Mouse (Mus musculus): ENCODE data around the gene Tet2. TPM values are rescaled to one million over a fixed set of nuclear protein-coding genes. Genes with fewer than 3 reads are reported as not detected.
A peak's percentile ranks its signal among the peaks of the same experiment; 100 is the strongest.
"Not testable (repeated sequence)": the region's sequence is repeated elsewhere in the genome, so short reads cannot be mapped to it uniquely, and the experiment has no call there.

The Tet2 gene
- polyA plus RNA-seq, 1 experiment from 2014 or later = 15.3 TPM

GRCm38 (mm10) chr3:133546790-133547189, 1.9 kb upstream of the Tet2 start:
- WGBS = 45% methylated on average over 2 of the region's 2 CpGs
- H3K27me3 ChIP-seq (replicated peaks) = no peaks in the 10 kb centered on the region

GRCm38 (mm10) chr3:133545304-133545666, 346 bp upstream of the Tet2 start:
- H3K9ac ChIP-seq = peak overlapping the region; percentile 87; the same call in 1 of the 2 replicates
- H3K4me3 ChIP-seq = peak overlapping the region; percentile 77
- H3K27ac ChIP-seq (ENCODE audit: poor library complexity, severe bottlenecking) = peak overlapping the region; percentile 94; the same call in 1 of the 2 replicates
- H3K4me2 ChIP-seq = peak overlapping the region; percentile 72
- ATAC-seq (ENCODE audit: insufficient number of reproducible peaks, low FRiP score) = no peak
- no peaks in the 10 kb centered on the region for H3K9me3 ChIP-seq (replicated peaks)
- H3K4me1 ChIP-seq (replicated peaks) = peaks cover 3% of the 10 kb centered on the region; the same call in 1 of the 2 replicates
- 22% methylated on average over 6 of the region's 6 CpGs for WGBS
- no peaks in the 10 kb centered on the region for H3K27me3 ChIP-seq (replicated peaks)
- no peaks in the 10 kb centered on the region for H3K36me3 ChIP-seq

More at GRCm38 (mm10) chr3:133546790-133547189, 1.9 kb upstream of the Tet2 start:
- no peak overlapping the region for H3K27ac ChIP-seq (ENCODE audit: poor library complexity, severe bottlenecking)
- no peak overlapping the region for H3K4me3 ChIP-seq
- ATAC-seq (ENCODE audit: insufficient number of reproducible peaks, low FRiP score) = no peak
- H3K9me3 ChIP-seq (replicated peaks) = no peaks in the 10 kb centered on the region
- no peak overlapping the region for H3K4me2 ChIP-seq
- H3K36me3 ChIP-seq = no peaks in the 10 kb centered on the region
- H3K4me1 ChIP-seq (replicated peaks) = peaks cover 3% of the 10 kb centered on the region; the same call in 1 of the 2 replicates
- no peak overlapping the region for H3K9ac ChIP-seq

GRCm38 (mm10) chr3:133544131-133544550, 798 bp downstream of the Tet2 start:
- peak overlapping the region; percentile 87 for H3K9ac ChIP-seq
- H3K9me3 ChIP-seq (replicated peaks) = no peaks in the 10 kb centered on the region
- no peaks in the 10 kb centered on the region for H3K36me3 ChIP-seq
- under 1% methylated on average over 45 of the region's 52 CpGs for WGBS
- ATAC-seq (ENCODE audit: insufficient number of reproducible peaks, low FRiP score) = peak; percentile 92
- no peaks in the 10 kb centered on the region for H3K27me3 ChIP-seq (replicated peaks)
- peak overlapping the region; percentile 77 for H3K4me3 ChIP-seq
- H3K4me2 ChIP-seq = peak overlapping the region; percentile 72
- peaks cover 7% of the 10 kb centered on the region for H3K4me1 ChIP-seq (replicated peaks)
- H3K27ac ChIP-seq (ENCODE audit: poor library complexity, severe bottlenecking) = peak overlapping the region; percentile 94

- under 1% methylated on average over 21 of the region's 21 CpGs for WGBS
- no peak for ATAC-seq (ENCODE audit: insufficient number of reproducible peaks, low FRiP score)
- Histone ChIP-seq H3K9ac (peak overlapping the region; percentile 87), H3K27ac (ENCODE audit: poor library complexity, severe bottlenecking) (peak overlapping the region; percentile 94), H3K4me3 (peak overlapping the region; percentile 77), H3K4me1 (replicated peaks) (peaks cover 7% of the 10 kb centered on the region), H3K27me3 (replicated peaks) (no peaks in the 10 kb centered on the region), H3K36me3 (peaks cover 3% of the 10 kb centered on the region), H3K9me3 (replicated peaks) (no peaks in the 10 kb centered on the region), H3K4me2 (peak overlapping the region; percentile 72)
Measured at GRCm38 (mm10) chr3:133543101-133544020, 1.6 kb downstream of the Tet2 start.

- Histone ChIP-seq H3K27me3 (replicated peaks) (no peaks in the 10 kb centered on the region), H3K36me3 (peaks cover 6% of the 10 kb centered on the region), H3K9ac (no peak overlapping the region), H3K4me1 (replicated peaks) (peaks cover 7% of the 10 kb centered on the region), H3K27ac (ENCODE audit: poor library complexity, severe bottlenecking) (no peak overlapping the region), H3K9me3 (replicated peaks) (no peaks in the 10 kb centered on the region), H3K4me3 (no peak overlapping the region), H3K4me2 (peak overlapping the region; percentile 29; the same call in 1 of the 2 replicates)
- no peak for ATAC-seq (ENCODE audit: insufficient number of reproducible peaks, low FRiP score)
Measured at GRCm38 (mm10) chr3:133542084-133542483, 2.9 kb downstream of the Tet2 start.

- peaks cover 11% of the 10 kb centered on the region for H3K36me3 ChIP-seq
- no peaks in the 10 kb centered on the region for H3K27me3 ChIP-seq (replicated peaks)
- H3K4me1 ChIP-seq (replicated peaks) = peaks cover 7% of the 10 kb centered on the region
- 0 out of 2 replicates have a peak, but pooled peaks cover 5% of the 10 kb centered on the region for H3K9me3 ChIP-seq (replicated peaks)
- no peak for ATAC-seq (ENCODE audit: insufficient number of reproducible peaks, low FRiP score)
- H3K9ac ChIP-seq = no peak overlapping the region
- no peak overlapping the region for H3K4me2 ChIP-seq
- H3K4me3 ChIP-seq = no peak overlapping the region
- H3K27ac ChIP-seq (ENCODE audit: poor library complexity, severe bottlenecking) = no peak overlapping the region
Measured at GRCm38 (mm10) chr3:133541000-133541399, 3.9 kb downstream of the Tet2 start.

- H3K9me3 ChIP-seq (replicated peaks) = 0 out of 2 replicates have a peak, but pooled peaks cover 5% of the 10 kb centered on the region
- no peaks in the 10 kb centered on the region for H3K27me3 ChIP-seq (replicated peaks)
- peaks cover 11% of the 10 kb centered on the region for H3K36me3 ChIP-seq
- H3K4me1 ChIP-seq (replicated peaks) = peaks cover 7% of the 10 kb centered on the region
- WGBS = 56% methylated on average over 4 of the region's 4 CpGs
- no peak overlapping the region for H3K27ac ChIP-seq (ENCODE audit: poor library complexity, severe bottlenecking)
- H3K4me2 ChIP-seq = no peak overlapping the region
- H3K9ac ChIP-seq = no peak overlapping the region
- H3K4me3 ChIP-seq = no peak overlapping the region
- ATAC-seq (ENCODE audit: insufficient number of reproducible peaks, low FRiP score) = no peak
Measured at GRCm38 (mm10) chr3:133539991-133540390, 4.9 kb downstream of the Tet2 start.

- not testable (repeated sequence) for H3K4me2 ChIP-seq; H3K27ac ChIP-seq (ENCODE audit: poor library complexity, severe bottlenecking); H3K9ac ChIP-seq; H3K27me3 ChIP-seq (replicated peaks); ATAC-seq (ENCODE audit: insufficient number of reproducible peaks, low FRiP score); H3K9me3 ChIP-seq (replicated peaks); H3K4me3 ChIP-seq
- 88% methylated on average over 3 of the region's 4 CpGs for WGBS
- Histone ChIP-seq H3K4me1 (replicated peaks) (peaks cover 17% of the 10 kb centered on the region), H3K36me3 (peaks cover 11% of the 10 kb centered on the region)
Measured at GRCm38 (mm10) chr3:133538499-133538898, 6.4 kb downstream of the Tet2 start.

- no peak; the same call in 1 of the 2 replicates for ATAC-seq (ENCODE audit: insufficient number of reproducible peaks, low FRiP score)
- WGBS = 67% methylated on average over 6 of the region's 6 CpGs
Measured at GRCm38 (mm10) chr3:133535644-133536043, 9.3 kb downstream of the Tet2 start.

GRCm38 (mm10) chr3:133534066-133534465, 10.9 kb downstream of the Tet2 start:
- Histone ChIP-seq H3K4me1 (replicated peaks) (peaks cover 28% of the 10 kb centered on the region), H3K36me3 (peaks cover 11% of the 10 kb centered on the region), H3K4me2 (no peak overlapping the region; the same call in 1 of the 2 replicates), H3K9me3 (replicated peaks) (0 out of 2 replicates have a peak, but pooled peaks cover 5% of the 10 kb centered on the region), H3K27ac (ENCODE audit: poor library complexity, severe bottlenecking) (no peak overlapping the region), H3K4me3 (no peak overlapping the region), H3K9ac (no peak overlapping the region; the same call in 1 of the 2 replicates), H3K27me3 (replicated peaks) (no peaks in the 10 kb centered on the region)
- 37% methylated on average over 6 of the region's 6 CpGs for WGBS
- no peak for ATAC-seq (ENCODE audit: insufficient number of reproducible peaks, low FRiP score)

More at GRCm38 (mm10) chr3:133535644-133536043, 9.3 kb downstream of the Tet2 start:
- H3K4me1 ChIP-seq (replicated peaks) = peaks cover 32% of the 10 kb centered on the region
- no peak overlapping the region for H3K9ac ChIP-seq
- peaks cover 11% of the 10 kb centered on the region for H3K36me3 ChIP-seq
- H3K4me2 ChIP-seq = no peak overlapping the region
- H3K27me3 ChIP-seq (replicated peaks) = no peaks in the 10 kb centered on the region
- 0 out of 2 replicates have a peak, but pooled peaks cover 5% of the 10 kb centered on the region for H3K9me3 ChIP-seq (replicated peaks)
- no peak overlapping the region for H3K4me3 ChIP-seq
- no peak overlapping the region for H3K27ac ChIP-seq (ENCODE audit: poor library complexity, severe bottlenecking)

- Histone ChIP-seq H3K27ac (ENCODE audit: poor library complexity, severe bottlenecking) (no peak overlapping the region), H3K9me3 (replicated peaks) (0 out of 2 replicates have a peak, but pooled peaks cover 5% of the 10 kb centered on the region), H3K27me3 (replicated peaks) (no peaks in the 10 kb centered on the region), H3K4me1 (replicated peaks) (peaks cover 28% of the 10 kb centered on the region), H3K36me3 (peaks cover 8% of the 10 kb centered on the region; the same call in 1 of the 2 replicates), H3K4me2 (no peak overlapping the region), H3K9ac (no peak overlapping the region), H3K4me3 (no peak overlapping the region)
- 58% methylated on average over 11 of the region's 11 CpGs for WGBS
- no peak for ATAC-seq (ENCODE audit: insufficient number of reproducible peaks, low FRiP score)
Measured at GRCm38 (mm10) chr3:133533272-133533995, 11.5 kb downstream of the Tet2 start.
